ENCODE assay signal across 11 mouse cellular contexts in the genomic region with DNA sequence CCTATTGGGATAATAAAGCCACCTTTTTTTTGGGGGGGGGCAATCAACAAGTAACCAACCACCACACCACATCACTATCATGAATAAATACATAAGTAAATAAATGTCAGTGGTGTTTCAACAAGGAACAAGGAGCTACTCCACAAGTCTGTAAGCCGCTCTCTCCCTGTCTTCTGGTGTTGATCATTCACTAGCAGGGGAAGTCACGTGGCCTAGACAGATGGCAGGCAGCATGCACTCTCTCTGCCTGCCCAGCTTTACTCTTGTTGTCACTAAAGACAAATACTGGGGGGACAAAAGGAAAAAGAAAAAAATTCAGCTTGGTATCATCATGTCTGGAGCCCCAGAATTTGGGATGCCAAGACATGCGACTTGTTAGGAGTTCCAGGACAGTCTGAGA. TPM values are rescaled to one million over a fixed set of nuclear protein-coding genes. Genes with fewer than 3 reads are reported as not detected.
DNase-seq lines count a peak whose midpoint lies in the region; ATAC-seq and TF ChIP-seq lines count a peak whose summit lies in the region.
"Had no signal": no experiment of that assay in that cellular context is flagged by ENCODE, and none has a peak within 500 bp of the region (broad histone marks: within the 10 kb centered on the region; RNA-seq: fewer than 3 reads in every experiment).

No protein-coding gene starts in this region.

- H3K79me2 ChIP-seq in liver, adult 2 months (ENCODE audit: control insufficient read depth, insufficient read depth, low read length), result peaks cover 5% of the 10 kb centered on the region; the same call in 1 of the 2 replicates

- 43% methylated on average over 3 of the region's 3 CpGs for WGBS in liver, adult 2 months
- 74% methylated on average over 3 of the region's 3 CpGs for WGBS in liver, embryonic 11.5 days
- 16% methylated on average over 3 of the region's 3 CpGs for WGBS in cerebellum, adult 2 months

- H3K9me3 ChIP-seq in liver, embryonic 11.5 days (ENCODE audit: control insufficient read depth, low read length), result no peaks in the 10 kb centered on the region
- H3K9me3 ChIP-seq: G1E; neural tube, embryonic 15.5 days had no signal

- no peak overlapping the region for H3K9ac ChIP-seq in liver, adult 2 months (ENCODE audit: low read depth, low read length)
- H3K9ac ChIP-seq in liver, embryonic 11.5 days (ENCODE audit: low read depth, low read length), result no peak overlapping the region
- H3K9ac ChIP-seq: liver, embryonic 14.5 days; neural tube, embryonic 15.5 days had no signal

- no peaks in the 10 kb centered on the region for H3K36me3 ChIP-seq in liver, adult 2 months (ENCODE audit: control insufficient read depth, insufficient read depth, low read length)
- H3K36me3 ChIP-seq in liver, embryonic 11.5 days (ENCODE audit: control insufficient read depth, insufficient read depth, low read length), result no peaks in the 10 kb centered on the region
- H3K36me3 ChIP-seq: G1E; neural tube, embryonic 15.5 days had no signal

- H3K27ac ChIP-seq in liver, adult 2 months (replicated peaks; ENCODE audit: insufficient read depth, low read depth, low read length), result no peak overlapping the region
- no peak overlapping the region for H3K27ac ChIP-seq in liver, embryonic 11.5 days (ENCODE audit: low read depth, low read length)
- H3K27ac ChIP-seq in cerebellum, adult 2 months (ENCODE audit: insufficient read depth, low read length), result no peak overlapping the region
- H3K27ac ChIP-seq: liver, embryonic 14.5 days; neural tube, embryonic 15.5 days had no signal

- no peak for TF ChIP-seq CTCF in liver, adult 2 months (IDR thresholded peaks at IDR 0.05; ENCODE audit: low read depth, low read length)
- TF ChIP-seq CTCF in brain, embryonic 14.5 days (IDR thresholded peaks at IDR 0.05; ENCODE audit: borderline replicate concordance, extremely low read depth, insufficient read depth, insufficient read length), result no peak
- TF ChIP-seq CTCF in cerebellum, adult 2 months (IDR thresholded peaks at IDR 0.05; ENCODE audit: borderline replicate concordance, insufficient read depth, low read depth, low read length), result no peak

- no peak for TF ChIP-seq POLR2A in liver, adult 2 months (IDR thresholded peaks at IDR 0.05; ENCODE audit: extremely low read depth, insufficient read depth, low read length)
- TF ChIP-seq POLR2A in brain, embryonic 14.5 days (IDR thresholded peaks at IDR 0.05; ENCODE audit: borderline replicate concordance, extremely low read depth, insufficient read depth, insufficient read length, poor library complexity, severe bottlenecking), result no peak
- TF ChIP-seq POLR2A in cerebellum, adult 2 months (IDR thresholded peaks at IDR 0.05; ENCODE audit: borderline replicate concordance, insufficient read depth, low read length), result no peak

- ATAC-seq in liver, embryonic 11.5 days (replicated peaks; ENCODE audit: low FRiP score), result no peak

- peaks cover 3% of the 10 kb centered on the region; the same call in 1 of the 2 replicates for H3K4me1 ChIP-seq in liver, adult 2 months (ENCODE audit: control insufficient read depth, insufficient read depth, low read length)
- H3K4me1 ChIP-seq in liver, embryonic 11.5 days (replicated peaks; ENCODE audit: control insufficient read depth, insufficient read depth, low read length), result peaks cover 14% of the 10 kb centered on the region
- peaks cover 3% of the 10 kb centered on the region; the same call in 1 of the 2 replicates for H3K4me1 ChIP-seq in cerebellum, adult 2 months (ENCODE audit: control insufficient read depth, insufficient read depth, low read length)

- peak; percentile 68 for DNase-seq in liver, adult 2 months (ENCODE audit: extremely low read depth, low read depth, low spot score)
- DNase-seq in liver, embryonic 11.5 days (ENCODE audit: low spot score), result no peak
- DNase-seq in brain, embryonic 14.5 days (ENCODE audit: low read depth), result peak; percentile 83
- DNase-seq in cerebellum, adult 2 months, result peak; percentile 69 to 85
- peak; percentile 53 for DNase-seq in kidney, postnatal 10 days
- no peak for DNase-seq in adrenal gland, postnatal 4 days (ENCODE audit: low spot score in 2 of 2)
- no peak for DNase-seq in Muller cell, postnatal 12 days (ENCODE audit: inconsistent ontology term)
- DNase-seq: heart, adult 11 months had no signal

- H3K4me3 ChIP-seq in liver, adult 2 months (ENCODE audit: insufficient read depth, low read depth, low read length), result no peak overlapping the region
- no peak overlapping the region for H3K4me3 ChIP-seq in liver, embryonic 11.5 days (ENCODE audit: low read depth, low read length)
- H3K4me3 ChIP-seq in cerebellum, adult 2 months (replicated peaks; ENCODE audit: insufficient read depth, low read depth, low read length), result no peak overlapping the region
- H3K4me3 ChIP-seq: neural tube, embryonic 15.5 days had no signal

- no peak overlapping the region for H3K4me2 ChIP-seq in liver, embryonic 11.5 days
- H3K4me2 ChIP-seq: neural tube, embryonic 15.5 days had no signal

- no peaks in the 10 kb centered on the region for H3K27me3 ChIP-seq in liver, adult 2 months (ENCODE audit: control insufficient read depth, insufficient read depth, low read length)
- no peaks in the 10 kb centered on the region for H3K27me3 ChIP-seq in liver, embryonic 11.5 days (replicated peaks; ENCODE audit: control insufficient read depth, insufficient read depth, low read length)
- H3K27me3 ChIP-seq in cerebellum, adult 2 months (ENCODE audit: control insufficient read depth, insufficient read depth, low read length), result no peaks in the 10 kb centered on the region
- H3K27me3 ChIP-seq: neural tube, embryonic 15.5 days had no signal

RNA-seq across cellular contexts. Expression of a gene that starts 2.9 kb away (rescaled TPM):
- total RNA-seq in liver, adult 2 months (2014; rRNA removed), result 7.3 and 10.3 TPM in 2 replicates
- 4.3 and 4.6 TPM in 2 replicates for polyA plus RNA-seq in liver, adult 2 months (2012; rRNA removed)
- 23.5 and 23.6 TPM in 2 replicates for polyA plus RNA-seq in liver, embryonic 11.5 days (2014; fragmentation: Nextera tagmentation; extraction: Ambion mirVana)
- polyA plus RNA-seq in brain, embryonic 14.5 days (2012; rRNA removed), result 46.3 and 51.1 TPM in 2 replicates
- 29.5 and 31.5 TPM in 2 replicates for polyA plus RNA-seq in cerebellum, adult 2 months (2012; rRNA removed)
- total RNA-seq in adrenal gland, postnatal 4 days (2021), result 10 to 100 TPM; 45.8 to 60.4 TPM

RNA-seq across cellular contexts. Expression of a gene that starts 25.5 kb away (rescaled TPM):
- 10.3 and 11.3 TPM in 2 replicates for total RNA-seq in liver, adult 2 months (2014; rRNA removed)
- 21.4 and 24.7 TPM in 2 replicates for polyA plus RNA-seq in liver, adult 2 months (2012; rRNA removed)
- 1.5 and 2.4 TPM in 2 replicates for polyA plus RNA-seq in liver, embryonic 11.5 days (2014; fragmentation: Nextera tagmentation; extraction: Ambion mirVana)
- polyA plus RNA-seq in brain, embryonic 14.5 days (2012; rRNA removed), result 9.9 and 11.6 TPM in 2 replicates
- 33.7 and 35.7 TPM in 2 replicates for polyA plus RNA-seq in cerebellum, adult 2 months (2012; rRNA removed)
- total RNA-seq in adrenal gland, postnatal 4 days (2021), result 10 to 100 TPM; 29.2 to 30.1 TPM
- total RNA-seq: G1E had no signal
- polyA plus RNA-seq: G1E had no signal

Comparison
In these comparisons a context has a peak if more than half of its experiments do, and no peak if none do; other contexts are left out.
1. DNase-seq: peak in liver, adult 2 months (single experiment), brain, embryonic 14.5 days (single experiment), cerebellum, adult 2 months (2 of 2) and kidney, postnatal 10 days (single experiment); none in liver, embryonic 11.5 days (single experiment), adrenal gland, postnatal 4 days (0 of 2) and Muller cell, postnatal 12 days (single experiment).